Mouse (Mus musculus): Measurements from ENCODE around the gene Camk1. TPM values are rescaled to one million over a fixed set of nuclear protein-coding genes. Genes with fewer than 3 reads are reported as not detected.

Gene Camk1
- total RNA-seq (2021) = 10 to 100 TPM; 51.8 to 53.2 TPM
- long read RNA-seq, transcript Camk1-201 (12 exons, 1,496 nt) = major isoform, 48 of 61 reads
- long read RNA-seq, partial matches to known transcripts = 1 of 61 reads
- long read RNA-seq, other reads (novel, unspliced or antisense) = 12 of 61 reads

DNA sequence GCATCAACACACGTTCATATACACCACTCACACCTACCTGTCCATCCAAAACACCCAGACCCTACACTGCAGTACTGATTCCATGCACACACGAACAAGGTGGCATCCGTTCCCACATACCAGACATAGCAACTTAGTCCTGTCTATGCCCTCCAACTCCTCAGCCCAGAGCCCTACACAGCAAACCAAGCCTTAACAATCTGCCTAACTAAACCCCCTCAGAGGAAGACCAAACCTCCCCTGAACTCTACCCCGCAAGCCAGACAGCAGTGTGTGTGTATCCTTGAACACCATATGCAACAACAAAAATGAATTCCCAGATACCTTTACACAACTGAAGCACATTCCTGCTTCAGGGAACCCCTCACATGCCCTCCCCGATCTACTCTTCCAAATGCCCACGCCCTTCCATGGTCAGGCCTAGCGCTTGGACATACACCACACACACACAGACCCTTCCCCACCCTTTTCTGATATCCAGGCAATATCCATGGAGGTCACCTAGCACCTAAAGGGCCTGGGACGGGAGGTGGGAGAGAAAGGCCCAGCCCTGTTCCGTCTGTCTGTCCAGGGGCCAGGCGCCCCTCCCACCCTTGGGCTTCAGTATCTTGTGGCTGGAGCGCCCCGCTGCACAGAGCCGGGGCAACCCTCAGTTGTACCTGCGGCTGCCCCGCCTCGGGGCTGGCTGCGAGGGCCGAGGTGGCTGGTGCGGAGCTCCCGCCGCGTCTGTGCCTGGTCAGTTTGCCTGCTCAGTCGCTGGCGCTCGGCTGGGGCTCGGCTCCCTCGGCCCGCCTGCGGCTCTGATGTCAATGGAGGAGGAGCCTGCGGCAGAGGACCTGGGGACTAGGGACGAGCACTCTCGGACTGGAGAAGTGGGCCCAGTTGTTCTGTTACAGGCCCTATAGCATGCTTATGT, at the start of gene Camk1:
Gene Camk1 (minus strand): TSS at position 808 of the 916 bp plus-strand sequence.
- peak; percentile 64 to 69 for DNase-seq (ENCODE audit: low spot score in 2 of 2)

- peak in 1 of 2 experiments; percentile 61 for DNase-seq (ENCODE audit: low spot score in 2 of 2)
Observed at GRCm38 (mm10) chr6:113392387-113393071, 48.7 kb upstream of the Camk1 start.

GRCm38 (mm10) chr6:113392015-113392386, 48.2 kb upstream of the Camk1 start:
- DNase-seq (ENCODE audit: low spot score in 2 of 2) = no peak

DNA sequence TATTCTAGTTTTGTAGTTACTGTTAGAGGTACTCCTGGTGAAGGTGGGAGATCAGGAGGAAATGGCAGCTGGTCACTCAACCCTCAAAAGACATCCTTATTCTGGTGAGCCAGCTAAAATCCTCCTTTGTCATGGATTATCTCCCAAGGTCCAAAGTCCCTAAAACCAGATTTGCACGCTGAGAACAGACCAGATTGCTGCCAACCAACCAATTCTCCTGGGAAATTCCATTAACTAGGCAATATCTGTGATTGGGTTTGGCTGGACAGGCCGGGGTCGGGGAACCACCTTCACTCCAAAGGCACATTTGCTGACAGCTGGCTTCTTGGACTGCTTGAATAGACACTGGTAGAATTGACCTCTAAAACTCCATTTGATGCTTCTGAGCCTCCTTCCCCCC, 46.9 kb upstream of the Camk1 start:
- DNase-seq (ENCODE audit: low spot score in 2 of 2) = no peak

DNA sequence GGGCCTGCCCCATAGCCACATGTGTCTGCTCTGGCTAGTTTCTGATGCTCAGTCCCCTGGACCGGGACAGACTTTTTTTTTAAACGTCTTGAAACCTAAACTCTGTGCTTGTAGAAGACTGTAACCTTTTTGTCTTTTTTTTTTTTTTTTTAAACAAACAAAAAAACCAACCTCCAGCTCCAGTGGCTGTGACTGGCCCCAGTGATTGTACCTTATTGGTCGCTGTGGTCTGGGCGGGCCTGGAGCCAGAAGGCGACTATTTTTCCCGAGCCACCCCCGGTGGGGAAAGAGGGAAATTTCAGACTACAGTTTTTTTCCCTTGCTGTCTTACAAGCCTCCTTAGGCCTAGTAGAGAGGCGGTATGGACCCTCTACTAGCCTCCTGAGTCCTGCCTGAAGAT, 45.2 kb upstream of the Camk1 start, which contains the start of gene Ttll3:
Gene Ttll3 (plus strand): TSS at position 301 of the 400 bp plus-strand sequence.
- no peak for DNase-seq (ENCODE audit: low spot score in 2 of 2)

DNA sequence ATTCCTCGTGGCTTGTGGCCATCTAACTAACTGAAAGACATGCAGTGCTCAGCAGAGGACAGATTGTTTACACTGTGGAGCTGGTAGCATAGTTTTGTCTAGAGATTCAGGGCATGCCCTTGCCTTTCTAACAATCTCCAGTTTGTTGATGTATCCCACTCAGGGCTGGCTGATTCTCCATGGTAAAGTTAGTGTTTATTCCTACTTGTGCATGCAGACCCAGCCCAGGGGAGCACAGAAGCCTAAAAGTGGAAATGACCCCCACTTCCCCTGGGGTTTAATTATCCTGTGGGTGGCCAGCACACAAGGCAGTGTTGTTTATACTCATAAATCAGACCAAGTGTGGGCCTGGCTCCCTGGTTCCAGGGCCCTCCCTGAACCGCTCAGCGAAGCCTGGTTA, 42.2 kb upstream of the Camk1 start:
- DNase-seq (ENCODE audit: low spot score in 2 of 2) = no peak

DNA sequence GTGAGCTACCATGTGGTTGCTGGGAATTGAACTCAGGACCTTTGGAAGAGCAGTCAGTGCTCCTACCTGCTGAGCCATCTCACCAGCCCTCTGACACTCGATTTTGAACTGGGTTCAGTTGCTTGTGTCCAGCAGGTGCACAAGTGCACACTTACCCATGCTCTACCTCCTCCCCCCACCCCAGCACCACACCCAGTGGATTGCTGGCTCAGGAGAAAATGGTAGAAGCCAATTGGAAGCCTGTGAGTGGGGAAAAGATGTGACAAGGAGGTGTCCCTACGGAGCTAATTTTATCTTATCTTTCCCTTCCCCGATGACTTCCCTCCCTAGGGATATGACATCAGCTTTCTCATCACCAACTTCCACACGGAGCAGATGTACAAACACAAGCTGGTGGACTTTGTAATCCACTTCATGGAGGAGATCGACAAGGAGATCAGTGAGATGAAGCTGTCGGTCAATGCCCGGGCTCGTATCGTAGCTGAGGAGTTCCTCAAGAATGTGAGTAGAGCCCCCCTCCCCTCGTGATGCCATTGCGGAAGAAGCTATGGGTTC, 41.5 kb upstream of the Camk1 start:
- DNase-seq (ENCODE audit: low spot score in 2 of 2) = no peak

DNA sequence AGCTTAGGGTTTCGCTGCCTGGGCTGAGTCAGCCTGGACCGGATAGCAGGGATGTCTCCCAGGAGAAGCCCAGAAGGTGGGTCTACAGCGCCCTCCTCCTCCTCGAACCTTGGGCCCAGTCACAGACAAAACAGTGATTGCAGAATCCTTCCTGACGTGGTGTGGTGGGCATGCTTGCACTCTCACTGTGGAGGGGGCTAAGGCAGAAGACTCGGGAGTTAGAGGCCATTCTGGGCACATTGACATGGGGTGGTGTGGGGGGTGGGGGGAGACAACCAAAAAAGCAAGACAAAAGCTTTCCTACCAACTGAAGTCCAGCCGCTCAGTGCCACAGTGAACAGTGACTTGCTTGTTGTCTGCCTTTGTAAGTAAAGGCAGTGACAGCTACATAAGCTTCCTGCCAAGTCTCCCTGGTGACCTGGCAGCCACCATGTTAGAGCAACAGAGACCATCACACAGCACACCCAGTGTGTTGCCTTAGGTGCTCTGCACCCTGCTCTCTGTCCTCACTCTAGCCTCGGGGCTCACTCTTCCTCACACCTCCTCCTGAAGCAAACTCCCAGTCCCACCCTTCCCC, 40.7 kb upstream of the Camk1 start:
- DNase-seq (ENCODE audit: low spot score in 2 of 2) = no peak

DNA sequence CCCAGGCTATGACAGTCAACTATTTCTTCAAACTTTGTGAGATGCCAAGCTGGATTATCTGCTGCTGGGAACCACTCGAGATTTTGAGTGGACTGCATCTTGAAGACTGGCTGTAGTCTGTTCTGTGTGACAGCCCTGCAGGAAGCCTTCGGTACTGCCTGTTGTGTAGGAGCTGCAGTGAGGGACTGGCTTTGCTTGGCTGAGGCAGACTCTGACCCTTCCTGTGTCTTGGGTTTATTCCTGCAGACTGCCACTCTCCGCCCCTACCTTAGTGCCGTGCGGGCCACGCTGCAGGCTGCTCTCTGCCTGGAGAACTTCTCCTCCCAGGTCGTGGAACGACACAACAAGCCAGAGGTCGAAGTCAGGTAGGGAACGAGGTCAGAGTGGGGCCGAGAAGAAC, 36.7 kb upstream of the Camk1 start:
- no peak for DNase-seq (ENCODE audit: low spot score in 2 of 2)

- DNase-seq (ENCODE audit: low spot score in 2 of 2) = no peak
Observed at GRCm38 (mm10) chr6:113379246-113379645, 35.5 kb upstream of the Camk1 start.

- peak; percentile 86 to 93 for DNase-seq (ENCODE audit: low spot score in 2 of 2)
Observed at GRCm38 (mm10) chr6:113377496-113378385, 34.0 kb upstream of the Camk1 start, which contains the start of the genes Tada3 and Arpc4. Gene Tada3, minus strand, starts transcription at chr6:113377883. Gene Arpc4, plus strand, starts transcription at chr6:113378115.

GRCm38 (mm10) chr6:113377172-113377495, 33.4 kb upstream of the Camk1 start:
- no peak for DNase-seq (ENCODE audit: low spot score in 2 of 2)

DNA sequence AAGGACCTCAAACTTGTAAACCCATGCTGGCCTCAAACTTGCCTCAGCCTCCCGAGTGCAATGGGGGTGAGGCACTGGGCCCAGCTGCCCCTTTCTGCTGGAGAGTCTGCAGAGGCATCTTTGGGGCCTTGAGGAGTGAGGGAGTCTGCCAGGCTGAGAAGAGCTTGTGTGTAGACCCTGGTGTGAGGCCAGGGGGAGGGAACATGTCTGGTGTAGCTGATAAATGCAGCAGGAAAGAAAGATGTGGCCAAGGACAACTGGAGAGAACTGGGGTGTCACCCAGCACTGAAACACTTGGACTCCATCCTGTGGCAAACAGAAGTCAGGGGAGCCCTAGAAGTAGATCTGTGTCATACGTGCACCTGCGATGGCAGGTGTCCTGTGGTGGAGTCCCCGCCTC, 29.7 kb upstream of the Camk1 start:
- no peak for DNase-seq (ENCODE audit: low spot score in 2 of 2)

- no peak for DNase-seq (ENCODE audit: low spot score in 2 of 2)
Observed at GRCm38 (mm10) chr6:113370194-113370929, 26.6 kb upstream of the Camk1 start.

DNA sequence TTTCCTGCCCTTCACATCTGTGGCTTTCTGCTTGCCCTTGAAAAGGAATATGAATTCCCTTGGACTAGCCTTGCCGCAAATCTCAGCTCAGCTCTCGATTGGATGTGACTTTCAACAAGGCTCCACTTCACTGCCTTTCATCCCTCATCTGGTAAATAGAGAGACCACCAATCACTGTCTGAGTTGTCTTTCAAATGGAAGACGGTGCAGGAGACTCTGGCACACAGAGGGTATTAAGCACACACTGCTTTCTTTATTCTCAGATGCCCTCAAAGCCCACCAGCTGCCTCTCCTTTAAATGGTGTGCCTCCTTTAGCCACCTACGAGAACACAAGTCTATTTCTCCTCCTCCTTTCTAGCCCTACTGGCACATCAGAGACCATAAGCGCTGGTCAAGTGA, 24.8 kb upstream of the Camk1 start:
- DNase-seq (ENCODE audit: low spot score in 2 of 2) = no peak

GRCm38 (mm10) chr6:113368124-113368523, 24.3 kb upstream of the Camk1 start:
- no peak for DNase-seq (ENCODE audit: low spot score in 2 of 2)

DNA sequence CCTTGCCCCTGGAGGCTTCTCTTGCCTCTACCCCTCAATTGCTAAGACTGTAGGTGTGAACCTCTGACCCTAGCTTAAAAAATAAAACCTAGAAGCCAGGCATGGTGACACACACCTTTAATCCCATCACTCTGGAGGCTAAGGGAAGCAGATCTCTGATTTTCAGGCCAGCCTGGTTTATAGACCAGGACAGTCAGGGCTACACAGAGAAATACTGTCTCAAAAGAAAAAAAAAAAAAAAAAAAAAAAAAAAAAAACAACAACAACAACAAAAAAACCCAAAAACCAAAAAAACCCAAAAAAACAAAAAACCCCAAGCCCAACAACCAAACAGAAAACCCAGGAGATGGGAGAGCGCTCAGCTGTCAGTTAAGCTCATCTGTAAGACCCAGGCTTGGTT, 23.8 kb upstream of the Camk1 start:
- no peak for DNase-seq (ENCODE audit: low spot score in 2 of 2)

GRCm38 (mm10) chr6:113366639-113367038, 22.9 kb upstream of the Camk1 start:
- DNase-seq (ENCODE audit: low spot score in 2 of 2) = no peak

GRCm38 (mm10) chr6:113364518-113365135, 20.8 kb upstream of the Camk1 start:
- no peak for DNase-seq (ENCODE audit: low spot score in 2 of 2)
